Mouse (Mus musculus): ENCODE results near the gene Scaf4. TPM values are rescaled to one million over a fixed set of nuclear protein-coding genes. Genes with fewer than 3 reads are reported as not detected.
A peak's percentile ranks its signal among the peaks of the same experiment; 100 is the strongest.
"Not testable (repeated sequence)": the region's sequence is repeated elsewhere in the genome, so short reads cannot be mapped to it uniquely, and the experiment has no call there.

Gene Scaf4
- polyA plus RNA-seq, 1 experiment from 2014 or later, result 31.4 TPM

- ChIA-PET CTCF (interaction anchor here (0.6 kb wide), 1 partner anchor 31 kb away, joined by 3 read pairs; no protein-coding TSS in a partner anchor), POLR2A (interaction anchor here (0.6 kb wide), 1 partner anchor 40 kb away, joined by 4 read pairs; no protein-coding TSS in a partner anchor)
- in situ Hi-C loops (cut with MboI; ENCODE audit: low pct_unique_long_range_greater_than_20kb), result no loop called here
- no peak for DNase-seq (ENCODE audit: low read depth, low spot score)
- no peaks in the 10 kb centered on the region for H3K27me3 ChIP-seq
- no peak for TF ChIP-seq CTCF (IDR thresholded peaks at IDR 0.05)
- no peak for ATAC-seq
These were observed 49.7 kb downstream of the Scaf4 start for GRCm38 (mm10) chr16:90234617-90235016.

- no peak for TF ChIP-seq CTCF (IDR thresholded peaks at IDR 0.05)
- CTCF ChIA-PET, result no interaction called here
- DNase-seq (ENCODE audit: low read depth, low spot score) (no peak), ATAC-seq (no peak)
- no peaks in the 10 kb centered on the region for H3K27me3 ChIP-seq
- in situ Hi-C loops (cut with MboI; ENCODE audit: low pct_unique_long_range_greater_than_20kb), result no loop called here
- POLR2A ChIA-PET, result no interaction called here
These were observed 50.6 kb downstream of the Scaf4 start for GRCm38 (mm10) chr16:90233702-90234101.

- no peaks in the 10 kb centered on the region for H3K27me3 ChIP-seq
- ChIA-PET CTCF (interaction anchor here (1.4 kb wide), 1 partner anchor 11 kb away, joined by 5 read pairs; the partner anchor contains the start of gene Sod1), POLR2A (no interaction called here)
- no peak for TF ChIP-seq CTCF (IDR thresholded peaks at IDR 0.05)
- ATAC-seq (no peak), DNase-seq (ENCODE audit: low read depth, low spot score) (no peak)
- in situ Hi-C loops (cut with MboI; ENCODE audit: low pct_unique_long_range_greater_than_20kb), result no loop called here
These were observed 53.0 kb downstream of the Scaf4 start for GRCm38 (mm10) chr16:90231302-90231701.

- H3K27me3 ChIP-seq, result no peaks in the 10 kb centered on the region
- TF ChIP-seq CTCF (IDR thresholded peaks at IDR 0.05), result no peak
- ChIA-PET POLR2A (no interaction called here), CTCF (interaction anchor here (1.4 kb wide), 1 partner anchor 9 kb away, joined by 5 read pairs; the partner anchor contains the start of gene Sod1)
- ATAC-seq (no peak), DNase-seq (ENCODE audit: low read depth, low spot score) (no peak)
- in situ Hi-C loops (cut with MboI; ENCODE audit: low pct_unique_long_range_greater_than_20kb), result no loop called here
These were observed 54.4 kb downstream of the Scaf4 start for GRCm38 (mm10) chr16:90229897-90230296.

- ATAC-seq (no peak), DNase-seq (ENCODE audit: low read depth, low spot score) (no peak)
- TF ChIP-seq CTCF (IDR thresholded peaks at IDR 0.05), result no peak
- ChIA-PET CTCF (no interaction called here), POLR2A (no interaction called here)
- H3K27me3 ChIP-seq, result no peaks in the 10 kb centered on the region
- in situ Hi-C loops (cut with MboI; ENCODE audit: low pct_unique_long_range_greater_than_20kb), result no loop called here
These were observed 62.7 kb downstream of the Scaf4 start for GRCm38 (mm10) chr16:90221441-90222070.

- in situ Hi-C loops (cut with MboI; ENCODE audit: low pct_unique_long_range_greater_than_20kb), result no loop called here
- ATAC-seq (peak; percentile 70), DNase-seq (ENCODE audit: low read depth, low spot score) (no peak)
- CTCF ChIA-PET, result interaction anchor here (0.9 kb wide), 1 partner anchor 10 kb away, joined by 5 read pairs; no protein-coding TSS in a partner anchor
- TF ChIP-seq CTCF (IDR thresholded peaks at IDR 0.05), result no peak
- POLR2A ChIA-PET, result no interaction called here
- no peaks in the 10 kb centered on the region for H3K27me3 ChIP-seq
These were observed 63.3 kb downstream of the Scaf4 start for GRCm38 (mm10) chr16:90220892-90221431.

GRCm38 (mm10) chr16:90220026-90220891, 64.0 kb downstream of the Scaf4 start, which contains the start of gene Sod1:
TSS of gene Sod1 (plus strand) at chr16:90220754.
- no peak for TF ChIP-seq CTCF (IDR thresholded peaks at IDR 0.05)
- peak; percentile 88 for ATAC-seq
- H3K27me3 ChIP-seq, result no peaks in the 10 kb centered on the region
- in situ Hi-C loops (cut with MboI; ENCODE audit: low pct_unique_long_range_greater_than_20kb), result no loop called here
- ChIA-PET CTCF (interaction anchor here (0.9 kb wide), 1 partner anchor 10 kb away, joined by 5 read pairs; no protein-coding TSS in a partner anchor), POLR2A (interaction anchor here (0.6 to 0.7 kb wide), 2 partner anchors 8 to 62 kb away, joined by 3 read pairs; no protein-coding TSS in a partner anchor)
- DNase-seq (ENCODE audit: low read depth, low spot score), result peak; percentile 60

GRCm38 (mm10) chr16:90219445-90219844, 64.9 kb downstream of the Scaf4 start:
- POLR2A ChIA-PET, result interaction anchor here (0.6 to 0.7 kb wide), 2 partner anchors 9 to 63 kb away, joined by 3 read pairs; no protein-coding TSS in a partner anchor
- CTCF ChIA-PET; DNase-seq (ENCODE audit: low read depth, low spot score); in situ Hi-C loops (cut with MboI; ENCODE audit: low pct_unique_long_range_greater_than_20kb); H3K27me3 ChIP-seq; ATAC-seq: not testable (repeated sequence)

GRCm38 (mm10) chr16:90217926-90218325, 66.4 kb downstream of the Scaf4 start:
- H3K27me3 ChIP-seq, result no peaks in the 10 kb centered on the region
- in situ Hi-C loops (cut with MboI; ENCODE audit: low pct_unique_long_range_greater_than_20kb), result no loop called here
- DNase-seq (ENCODE audit: low read depth, low spot score) (no peak), ATAC-seq (no peak)
- TF ChIP-seq CTCF (IDR thresholded peaks at IDR 0.05), result no peak
- POLR2A ChIA-PET, result no interaction called here
- CTCF ChIA-PET, result no interaction called here

GRCm38 (mm10) chr16:90217356-90217755, 66.9 kb downstream of the Scaf4 start:
- no peak for DNase-seq (ENCODE audit: low read depth, low spot score)
- ChIA-PET POLR2A (no interaction called here), CTCF (no interaction called here)
- TF ChIP-seq CTCF (IDR thresholded peaks at IDR 0.05), result no peak
- H3K27me3 ChIP-seq, result no peaks in the 10 kb centered on the region
- ATAC-seq, result no peak
- in situ Hi-C loops (cut with MboI; ENCODE audit: low pct_unique_long_range_greater_than_20kb), result no loop called here

Measured in Patski (cell line).